Mouse (Mus musculus): ENCODE data around the gene Gm10778. TPM values are rescaled to one million over a fixed set of nuclear protein-coding genes. Genes with fewer than 3 reads are reported as not detected.
A peak's percentile ranks its signal among the peaks of the same experiment; 100 is the strongest.

Gm10778 gene
- total RNA-seq (2015; ENCODE audit: low replicate concordance) (not detected in 2 replicates), total RNA-seq (2017; ENCODE audit: low replicate concordance) (3.0 TPM in 1 of 2 replicates, not detected in the other)

- ATAC-seq (replicated peaks; ENCODE audit: low FRiP score, poor library complexity, severe bottlenecking) = peak; percentile 100
These were observed at the start of gene Gm10778 for GRCm38 (mm10) chr10:81648803-81649775. Gene Gm10778 (plus strand): TSS chr10:81649059.

- no peak for ATAC-seq (replicated peaks; ENCODE audit: low FRiP score, poor library complexity, severe bottlenecking)
These were observed 49.2 kb upstream of the Gm10778 start for GRCm38 (mm10) chr10:81599630-81600029.

- no peak for ATAC-seq (replicated peaks; ENCODE audit: low FRiP score, poor library complexity, severe bottlenecking)
These were observed 48.8 kb upstream of the Gm10778 start for GRCm38 (mm10) chr10:81600096-81600495.

- ATAC-seq (replicated peaks; ENCODE audit: low FRiP score, poor library complexity, severe bottlenecking) = peak; percentile 74
These were observed 48.1 kb upstream of the Gm10778 start, which contains the start of gene Tle6 for GRCm38 (mm10) chr10:81600738-81601203. Gene Tle6 (minus strand): TSS chr10:81601073.

- no peak for ATAC-seq (replicated peaks; ENCODE audit: low FRiP score, poor library complexity, severe bottlenecking)
These were observed 47.4 kb upstream of the Gm10778 start for GRCm38 (mm10) chr10:81601396-81601905.

GRCm38 (mm10) chr10:81602741-81603151 lies 46.1 kb upstream of the Gm10778 start:
- no peak for ATAC-seq (replicated peaks; ENCODE audit: low FRiP score, poor library complexity, severe bottlenecking)

- no peak for ATAC-seq (replicated peaks; ENCODE audit: low FRiP score, poor library complexity, severe bottlenecking)
These were observed 44.6 kb upstream of the Gm10778 start for GRCm38 (mm10) chr10:81604019-81604967.

GRCm38 (mm10) chr10:81604968-81605665 lies 43.7 kb upstream of the Gm10778 start:
- ATAC-seq (replicated peaks; ENCODE audit: low FRiP score, poor library complexity, severe bottlenecking) = peak; percentile 70

- peak; percentile 6; the same call in 1 of the 2 replicates for ATAC-seq (replicated peaks; ENCODE audit: low FRiP score, poor library complexity, severe bottlenecking)
These were observed 43.2 kb upstream of the Gm10778 start for GRCm38 (mm10) chr10:81605666-81605973.

GRCm38 (mm10) chr10:81605974-81606751 lies 42.7 kb upstream of the Gm10778 start, which contains the start of gene BC025920:
Gene BC025920 (plus strand): TSS chr10:81606270.
- ATAC-seq (replicated peaks; ENCODE audit: low FRiP score, poor library complexity, severe bottlenecking) = peak; percentile 93

- no peak for ATAC-seq (replicated peaks; ENCODE audit: low FRiP score, poor library complexity, severe bottlenecking)
These were observed 40.6 kb upstream of the Gm10778 start for GRCm38 (mm10) chr10:81608308-81608707.

- ATAC-seq (replicated peaks; ENCODE audit: low FRiP score, poor library complexity, severe bottlenecking) = no peak
These were observed 36.1 kb upstream of the Gm10778 start for GRCm38 (mm10) chr10:81612779-81613178.

GRCm38 (mm10) chr10:81615486-81615885 lies 33.4 kb upstream of the Gm10778 start:
- ATAC-seq (replicated peaks; ENCODE audit: low FRiP score, poor library complexity, severe bottlenecking) = no peak

- no peak for ATAC-seq (replicated peaks; ENCODE audit: low FRiP score, poor library complexity, severe bottlenecking)
These were observed 28.9 kb upstream of the Gm10778 start for GRCm38 (mm10) chr10:81619976-81620375.

- no peak for ATAC-seq (replicated peaks; ENCODE audit: low FRiP score, poor library complexity, severe bottlenecking)
These were observed 28.1 kb upstream of the Gm10778 start for GRCm38 (mm10) chr10:81620786-81621185.

GRCm38 (mm10) chr10:81623441-81623840 lies 25.4 kb upstream of the Gm10778 start:
- no peak for ATAC-seq (replicated peaks; ENCODE audit: low FRiP score, poor library complexity, severe bottlenecking)

- ATAC-seq (replicated peaks; ENCODE audit: low FRiP score, poor library complexity, severe bottlenecking) = no peak
These were observed 22.5 kb upstream of the Gm10778 start for GRCm38 (mm10) chr10:81626101-81626993.

All from erythroid progenitor cell, adult 5-6 weeks (primary cell).